In genomic region chr11:111865143-111865542, GRCm38 (mm10) we compare ENCODE assay signal across 26 mouse cellular contexts.
DNase-seq lines count a peak whose midpoint lies in the region; ATAC-seq and TF ChIP-seq lines count a peak whose summit lies in the region.
"Had no signal": no experiment of that assay in that cellular context is flagged by ENCODE, and none has a peak within 500 bp of the region (broad histone marks: within the 10 kb centered on the region; RNA-seq: fewer than 3 reads in every experiment).

No protein-coding gene starts in this region.

- H3K27ac ChIP-seq in midbrain, embryonic 11.5 days (ENCODE audit: low read depth, low read length) = no peak overlapping the region
- H3K27ac ChIP-seq in midbrain, embryonic 16.5 days (ENCODE audit: low read length) = no peak overlapping the region
- H3K27ac ChIP-seq in liver, postnatal 0 days (ENCODE audit: low read depth) = no peak overlapping the region
- H3K27ac ChIP-seq: forebrain, embryonic 12.5 days; heart, embryonic 10.5 days; heart, embryonic 15.5 days; kidney, embryonic 15.5 days; liver, embryonic 12.5 days; macrophage; midbrain, embryonic 15.5 days; neural tube, embryonic 13.5 days had no signal

- H3K4me1 ChIP-seq in midbrain, embryonic 11.5 days (ENCODE audit: control insufficient read depth, insufficient read depth, low read length) = no peaks in the 10 kb centered on the region
- no peaks in the 10 kb centered on the region for H3K4me1 ChIP-seq in midbrain, embryonic 16.5 days (ENCODE audit: control insufficient read depth, insufficient read depth, low read length)
- no peaks in the 10 kb centered on the region for H3K4me1 ChIP-seq in liver, postnatal 0 days (ENCODE audit: insufficient read depth)
- H3K4me1 ChIP-seq: forebrain, embryonic 12.5 days; heart, embryonic 10.5 days; heart, embryonic 15.5 days; kidney, embryonic 15.5 days; liver, embryonic 12.5 days; midbrain, embryonic 15.5 days had no signal

- H3K4me2 ChIP-seq in midbrain, embryonic 11.5 days = no peak overlapping the region
- no peak overlapping the region for H3K4me2 ChIP-seq in midbrain, embryonic 16.5 days (ENCODE audit: low read length)
- H3K4me2 ChIP-seq in liver, postnatal 0 days (ENCODE audit: low read depth, low read length) = no peak overlapping the region
- H3K4me2 ChIP-seq: forebrain, embryonic 12.5 days; heart, embryonic 15.5 days; kidney, embryonic 15.5 days; liver, embryonic 12.5 days; midbrain, embryonic 15.5 days; neural tube, embryonic 13.5 days had no signal

- peak; percentile 72 for DNase-seq in midbrain, embryonic 11.5 days (ENCODE audit: low spot score, missing footprints)
- peak; percentile 11 for DNase-seq in brain, embryonic 14.5 days (ENCODE audit: low read depth)
- DNase-seq in embryo, embryonic 11 days = peak; percentile 25
- no peak for DNase-seq in adrenal gland, adult 8-10 months
- no peak for DNase-seq in liver, postnatal 0 days
- DNase-seq: adrenal gland, postnatal 25 days; cerebellum, adult 2 months; cerebellum, postnatal 25 days; gastrocnemius, postnatal 25 days; heart, adult 11 months; kidney, adult 18-20 months; kidney, postnatal 25 days; lung, adult 18-20 months had no signal

- no peak for TF ChIP-seq EP300 in liver, postnatal 0 days (IDR thresholded peaks at IDR 0.05; ENCODE audit: low read depth)

- WGBS in midbrain, embryonic 11.5 days = 74% methylated on average over 1 of the region's 1 CpGs
- 34% methylated on average over 1 of the region's 1 CpGs for WGBS in midbrain, embryonic 16.5 days
- 55% methylated on average over 1 of the region's 1 CpGs for WGBS in liver, postnatal 0 days (ENCODE audit: insufficient replicate concordance)

- no peaks in the 10 kb centered on the region for H3K27me3 ChIP-seq in midbrain, embryonic 11.5 days (ENCODE audit: control insufficient read depth, insufficient read depth, low read length)
- H3K27me3 ChIP-seq in midbrain, embryonic 16.5 days (ENCODE audit: control insufficient read depth, insufficient read depth, low read depth, low read length) = no peaks in the 10 kb centered on the region
- no peaks in the 10 kb centered on the region for H3K27me3 ChIP-seq in liver, postnatal 0 days (ENCODE audit: insufficient read depth, low read length)
- H3K27me3 ChIP-seq: CH12.LX; forebrain, embryonic 12.5 days; heart, embryonic 15.5 days; kidney, embryonic 15.5 days; liver, embryonic 12.5 days; midbrain, embryonic 15.5 days had no signal

- H3K36me3 ChIP-seq in midbrain, embryonic 11.5 days (ENCODE audit: control insufficient read depth, insufficient read depth, low read length) = no peaks in the 10 kb centered on the region
- H3K36me3 ChIP-seq in midbrain, embryonic 16.5 days (ENCODE audit: control insufficient read depth, insufficient read depth, low read length) = no peaks in the 10 kb centered on the region
- H3K36me3 ChIP-seq in liver, postnatal 0 days (replicated peaks; ENCODE audit: insufficient read depth, low read length) = no peaks in the 10 kb centered on the region
- H3K36me3 ChIP-seq: forebrain, embryonic 12.5 days; heart, embryonic 10.5 days; heart, embryonic 15.5 days; kidney, embryonic 15.5 days; liver, embryonic 12.5 days; midbrain, embryonic 15.5 days; neural tube, embryonic 13.5 days had no signal

- no peak for TF ChIP-seq CTCF in brain, embryonic 14.5 days (IDR thresholded peaks at IDR 0.05; ENCODE audit: borderline replicate concordance, extremely low read depth, insufficient read depth, insufficient read length)
- no peak for TF ChIP-seq CTCF in liver, postnatal 0 days (IDR thresholded peaks at IDR 0.05; ENCODE audit: low read depth)

- no peaks in the 10 kb centered on the region for H3K9me3 ChIP-seq in midbrain, embryonic 11.5 days (ENCODE audit: control insufficient read depth, low read length)
- H3K9me3 ChIP-seq in midbrain, embryonic 16.5 days (replicated peaks; ENCODE audit: control insufficient read depth, low read length, poor library complexity, severe bottlenecking) = no peaks in the 10 kb centered on the region
- no peaks in the 10 kb centered on the region for H3K9me3 ChIP-seq in liver, postnatal 0 days (ENCODE audit: low read length)
- H3K9me3 ChIP-seq: forebrain, embryonic 12.5 days; heart, embryonic 10.5 days; heart, embryonic 15.5 days; kidney, embryonic 15.5 days; liver, embryonic 12.5 days; midbrain, embryonic 15.5 days; neural tube, embryonic 13.5 days had no signal

- no peak for TF ChIP-seq POLR2A in brain, embryonic 14.5 days (IDR thresholded peaks at IDR 0.05; ENCODE audit: borderline replicate concordance, extremely low read depth, insufficient read depth, insufficient read length, poor library complexity, severe bottlenecking)

- H3K9ac ChIP-seq in midbrain, embryonic 11.5 days (ENCODE audit: low read length) = no peak overlapping the region
- no peak overlapping the region for H3K9ac ChIP-seq in midbrain, embryonic 16.5 days (ENCODE audit: low read depth, low read length)
- H3K9ac ChIP-seq in liver, postnatal 0 days (replicated peaks) = no peak overlapping the region
- H3K9ac ChIP-seq: forebrain, embryonic 12.5 days; heart, embryonic 15.5 days; kidney, embryonic 15.5 days; liver, embryonic 12.5 days; midbrain, embryonic 15.5 days; neural tube, embryonic 13.5 days had no signal

- no peak for ATAC-seq in midbrain, embryonic 11.5 days (ENCODE audit: low FRiP score)
- no peak for ATAC-seq in midbrain, embryonic 16.5 days
- no peak for ATAC-seq in liver, postnatal 0 days
- ATAC-seq: hindbrain, embryonic 16.5 days; liver, embryonic 12.5 days; lung, postnatal 0 days; midbrain, embryonic 15.5 days had no signal

- H3K4me3 ChIP-seq in midbrain, embryonic 11.5 days (ENCODE audit: low read depth, low read length) = no peak overlapping the region
- H3K4me3 ChIP-seq in midbrain, embryonic 16.5 days (ENCODE audit: low read depth, low read length) = no peak overlapping the region
- H3K4me3 ChIP-seq in liver, postnatal 0 days (ENCODE audit: low read depth, low read length) = no peak overlapping the region
- H3K4me3 ChIP-seq: erythroblast, embryonic 14.5 days; forebrain, embryonic 12.5 days; heart, embryonic 10.5 days; heart, embryonic 15.5 days; kidney, embryonic 15.5 days; liver, embryonic 12.5 days; midbrain, embryonic 15.5 days; neural tube, embryonic 13.5 days had no signal

Comparison
In these comparisons a context has a peak if more than half of its experiments do, and no peak if none do; other contexts are left out.
1. DNase-seq: peak in midbrain, embryonic 11.5 days (single experiment), brain, embryonic 14.5 days (single experiment) and embryo, embryonic 11 days (single experiment); none in adrenal gland, adult 8-10 months (single experiment) and liver, postnatal 0 days (single experiment).